Mouse (Mus musculus): ENCODE measurements around the gene Gm2026. TPM values are rescaled to one million over a fixed set of nuclear protein-coding genes. Genes with fewer than 3 reads are reported as not detected.

The Gm2026 gene
- polyA plus RNA-seq (2017; shearing (Covaris generic)) = 2.8 TPM

GRCm38 (mm10) chr2:175965031-175965430, at the start of gene Gm2026:
Gene Gm2026 (plus strand): TSS chr2:175965331.

GRCm38 (mm10) chr2:175931000-175931399, 34.1 kb upstream of the Gm2026 start, which contains the start of gene Zfp966:
Gene Zfp966 (minus strand): TSS chr2:175931100.

Other genes starting within 250 kb of the Gm2026 start
- 3.1 TPM for gene Gm2007, start 223.8 kb upstream of the Gm2026 start, polyA plus RNA-seq (2017; shearing (Covaris generic))
- not detected for gene Gm14288, start 164.2 kb upstream of the Gm2026 start, polyA plus RNA-seq (2017; shearing (Covaris generic))
- 3.8 TPM for gene Gm6710, start 96.1 kb upstream of the Gm2026 start, polyA plus RNA-seq (2017; shearing (Covaris generic))
- 1.5 TPM for gene Zfp966, start 34.2 kb upstream of the Gm2026 start, polyA plus RNA-seq (2017; shearing (Covaris generic))
- gene Gm2004, start 184.5 kb downstream of the Gm2026 start, polyA plus RNA-seq (2017; shearing (Covaris generic)) = not detected